Mouse (Mus musculus) liver, embryonic 15.5 days (tissue): ENCODE measurements around the gene Hist1h2aa. TPM values are rescaled to one million over a fixed set of nuclear protein-coding genes. Genes with fewer than 3 reads are reported as not detected.

Source experiments
- ATAC-seq: fragments of 200-750 bp; cut with Nextera tagmentation; 2 replicates; pipeline ENCODE4 v1.8.0; 2017; ENCODE audit warnings: moderate number of reproducible peaks, mild to moderate bottlenecking, moderate library complexity; ENCODE audit not compliant: insufficient read depth
- H3K27ac ChIP-seq: fragments of 300-500 bp; sonication (generic); replicated peaks from 2 replicates; pipeline ENCODE4 v1.5.1; 2015; ENCODE audit warnings: mild to moderate bottlenecking, inconsistent platforms
- H3K27me3 ChIP-seq: fragments of 300-500 bp; sonication (generic); 2 replicates; pipeline ENCODE4 v1.6.1; 2015; ENCODE audit warnings: mild to moderate bottlenecking, inconsistent platforms
- H3K36me3 ChIP-seq: fragments of 300-500 bp; sonication (generic); replicated peaks from 2 replicates; pipeline ENCODE4 v1.6.1; 2015; ENCODE audit warnings: moderate library complexity, mild to moderate bottlenecking, inconsistent platforms
- H3K4me1 ChIP-seq: fragments of 300-500 bp; sonication (generic); replicated peaks from 2 replicates; pipeline ENCODE4 v1.6.1; 2015; ENCODE audit warnings: inconsistent platforms
- H3K4me2 ChIP-seq: fragments of 300-500 bp; sonication (generic); 2 replicates; pipeline ENCODE4 v1.6.1; 2015; ENCODE audit warnings: moderate library complexity, mild to moderate bottlenecking, inconsistent platforms
- H3K4me3 ChIP-seq: fragments of 300-500 bp; sonication (generic); replicated peaks from 2 replicates; pipeline ENCODE4 v1.5.1; 2015; ENCODE audit warnings: mild to moderate bottlenecking, inconsistent platforms
- H3K9ac ChIP-seq: fragments of 300-500 bp; sonication (generic); 2 replicates; pipeline ENCODE4 v1.6.1; 2015; ENCODE audit warnings: moderate library complexity, mild to moderate bottlenecking, inconsistent platforms
- H3K9me3 ChIP-seq: fragments of 300-500 bp; sonication (generic); replicated peaks from 2 replicates; pipeline ENCODE4 v1.6.1; 2016; ENCODE audit warnings: inconsistent platforms
- WGBS: fragments of 180-500 bp; shearing (Covaris S2); methylation state at CpG from one replicate; pipeline ENCODE4 v1.1.7; 2015; ENCODE audit warnings: mixed read lengths; ENCODE audit not compliant: insufficient replicate concordance; 5-methylcytosine and 5-hydroxymethylcytosine counted together
- microRNA-seq: library from miRNA; unstranded; fragments of <30 nt; microRNA quantifications from one replicate; pipeline ENCODE4, GENCODE M21; 2016
- polyA plus RNA-seq: library from polyadenylated mRNA; unstranded; fragments of >200 nt; fragmentation: Nextera tagmentation; extraction: Ambion mirVana; gene quantifications from 2 replicates; pipeline ENCODE4 v1.2.1, GENCODE M21; 2015

Hist1h2aa gene
- polyA plus RNA-seq, 1 experiment from 2014 or later, result not detected

GRCm38 (mm10) chr13:23946254-23946653 lies 12.0 kb downstream of the Hist1h2aa start:
- no peak overlapping the region for H3K27ac ChIP-seq
- H3K4me1 ChIP-seq, result no peaks in the 10 kb centered on the region
- no peaks in the 10 kb centered on the region for H3K9me3 ChIP-seq
- H3K4me3 ChIP-seq, result no peak overlapping the region
- H3K36me3 ChIP-seq, result no peaks in the 10 kb centered on the region
- no peak for ATAC-seq
- H3K4me2 ChIP-seq, result no peak overlapping the region
- H3K27me3 ChIP-seq, result no peaks in the 10 kb centered on the region
- 44% methylated on average over 2 of the region's 2 CpGs for WGBS
- H3K9ac ChIP-seq, result no peak overlapping the region

- Histone ChIP-seq H3K9ac (no peak overlapping the region), H3K27ac (no peak overlapping the region), H3K4me1 (no peaks in the 10 kb centered on the region), H3K4me3 (no peak overlapping the region), H3K4me2 (no peak overlapping the region), H3K9me3 (no peaks in the 10 kb centered on the region), H3K27me3 (no peaks in the 10 kb centered on the region), H3K36me3 (no peaks in the 10 kb centered on the region)
- 61% methylated on average over 14 of the region's 14 CpGs for WGBS
- ATAC-seq, result no peak
Measured at GRCm38 (mm10) chr13:23949484-23950246, 15.4 kb downstream of the Hist1h2aa start.

- ATAC-seq, result no peak
- no peak overlapping the region for H3K4me2 ChIP-seq
- H3K9me3 ChIP-seq, result no peaks in the 10 kb centered on the region
- no peaks in the 10 kb centered on the region for H3K4me1 ChIP-seq
- H3K36me3 ChIP-seq, result no peaks in the 10 kb centered on the region
- no peak overlapping the region for H3K9ac ChIP-seq
- H3K27me3 ChIP-seq, result no peaks in the 10 kb centered on the region
- no peak overlapping the region for H3K4me3 ChIP-seq
- no peak overlapping the region for H3K27ac ChIP-seq
- 28% methylated on average over 3 of the region's 3 CpGs for WGBS
Measured at GRCm38 (mm10) chr13:23950928-23951327, 16.7 kb downstream of the Hist1h2aa start.

- no peak for ATAC-seq
- no peak overlapping the region for H3K4me2 ChIP-seq
- no peaks in the 10 kb centered on the region for H3K36me3 ChIP-seq
- H3K9me3 ChIP-seq, result no peaks in the 10 kb centered on the region
- H3K4me1 ChIP-seq, result no peaks in the 10 kb centered on the region
- 24% methylated on average over 2 of the region's 2 CpGs for WGBS
- no peak overlapping the region for H3K4me3 ChIP-seq
- no peak overlapping the region for H3K9ac ChIP-seq
- no peak overlapping the region for H3K27ac ChIP-seq
- no peaks in the 10 kb centered on the region for H3K27me3 ChIP-seq
Measured at GRCm38 (mm10) chr13:23959776-23960175, 25.5 kb downstream of the Hist1h2aa start.

GRCm38 (mm10) chr13:23964909-23965308 lies 30.6 kb downstream of the Hist1h2aa start:
- Histone ChIP-seq H3K4me1 (no peaks in the 10 kb centered on the region), H3K27ac (no peak overlapping the region), H3K4me3 (no peak overlapping the region), H3K36me3 (no peaks in the 10 kb centered on the region), H3K4me2 (no peak overlapping the region), H3K9me3 (no peaks in the 10 kb centered on the region), H3K27me3 (no peaks in the 10 kb centered on the region), H3K9ac (no peak overlapping the region)
- ATAC-seq, result no peak
- 42% methylated on average over 2 of the region's 2 CpGs for WGBS

GRCm38 (mm10) chr13:23971870-23972269 lies 37.6 kb downstream of the Hist1h2aa start:
- ATAC-seq, result no peak
- WGBS, result 54% methylated on average over 2 of the region's 2 CpGs
- H3K9me3 ChIP-seq, result no peaks in the 10 kb centered on the region
- no peak overlapping the region for H3K27ac ChIP-seq
- H3K9ac ChIP-seq, result no peak overlapping the region
- H3K4me2 ChIP-seq, result no peak overlapping the region
- H3K36me3 ChIP-seq, result no peaks in the 10 kb centered on the region
- no peaks in the 10 kb centered on the region for H3K4me1 ChIP-seq
- no peaks in the 10 kb centered on the region for H3K27me3 ChIP-seq
- H3K4me3 ChIP-seq, result no peak overlapping the region

- Histone ChIP-seq H3K4me2 (no peak overlapping the region), H3K27ac (no peak overlapping the region), H3K9ac (no peak overlapping the region), H3K36me3 (no peaks in the 10 kb centered on the region), H3K4me3 (no peak overlapping the region), H3K27me3 (no peaks in the 10 kb centered on the region), H3K4me1 (no peaks in the 10 kb centered on the region), H3K9me3 (no peaks in the 10 kb centered on the region)
- ATAC-seq, result no peak
- 49% methylated on average over 5 of the region's 5 CpGs for WGBS
Measured at GRCm38 (mm10) chr13:23972271-23972670, 38.0 kb downstream of the Hist1h2aa start.

Small RNA genes lying within 50 kb of the gene (microRNA-seq; reads per million reads assigned to microRNA genes)
- not detected for gene Gm44344

Other genes starting within 250 kb of the Hist1h2aa start
- gene Hist1h1t, start 238.6 kb upstream of the Hist1h2aa start, polyA plus RNA-seq, result 0.17 TPM in 1 of 2 replicates, not detected in the other
- 7.3 and 8.8 TPM in 2 replicates for gene Hist1h4c, start 236.0 kb upstream of the Hist1h2aa start, polyA plus RNA-seq
- 13.6 and 16.4 TPM in 2 replicates for gene Hfe, start 223.6 kb upstream of the Hist1h2aa start, polyA plus RNA-seq
- 81.0 and 85.5 TPM in 2 replicates for gene Hist1h1c, start 195.7 kb upstream of the Hist1h2aa start, polyA plus RNA-seq
- gene Hist1h3c, start 188.9 kb upstream of the Hist1h2aa start, polyA plus RNA-seq, result 6.4 and 7.3 TPM in 2 replicates
- 5.6 and 5.7 TPM in 2 replicates for gene Hist1h2bb, start 187.7 kb upstream of the Hist1h2aa start, polyA plus RNA-seq
- 60.0 and 64.5 TPM in 2 replicates for gene Hist1h2ab, start 183.3 kb upstream of the Hist1h2aa start, polyA plus RNA-seq
- gene Hist1h3b, start 182.2 kb upstream of the Hist1h2aa start, polyA plus RNA-seq, result 13.6 and 15.4 TPM in 2 replicates
- 2.7 and 4.1 TPM in 2 replicates for gene Hist1h4b, start 177.4 kb upstream of the Hist1h2aa start, polyA plus RNA-seq
- gene Hist1h4a, start 173.2 kb upstream of the Hist1h2aa start, polyA plus RNA-seq, result 0.40 TPM in 1 of 2 replicates, not detected in the other
- 6.4 and 7.6 TPM in 2 replicates for gene Hist1h3a, start 172.1 kb upstream of the Hist1h2aa start, polyA plus RNA-seq
- gene Hist1h1a, start 170.8 kb upstream of the Hist1h2aa start, polyA plus RNA-seq, result 3.5 and 4.3 TPM in 2 replicates
- not detected in 2 replicates for gene Trim38, start 164.5 kb upstream of the Hist1h2aa start, polyA plus RNA-seq
- 1.5 and 1.8 TPM in 2 replicates for gene Slc17a2, start 127.5 kb upstream of the Hist1h2aa start, polyA plus RNA-seq
- gene Slc17a3, start 95.0 kb upstream of the Hist1h2aa start, polyA plus RNA-seq, result 6.5 and 7.5 TPM in 2 replicates
- gene Slc17a1, start 66.7 kb upstream of the Hist1h2aa start, polyA plus RNA-seq, result 0.32 and 0.59 TPM in 2 replicates
- 0.09 and 0.24 TPM in 2 replicates for gene Slc17a4, start 19.5 kb upstream of the Hist1h2aa start, polyA plus RNA-seq
- not detected in 2 replicates for gene Hist1h2ba, start 306 bp upstream of the Hist1h2aa start, polyA plus RNA-seq
- gene Scgn, start 56.8 kb downstream of the Hist1h2aa start, polyA plus RNA-seq, result not detected in 2 replicates